Mouse (Mus musculus) CD4-positive, CD25-positive, alpha-beta regulatory T cell (primary cell): Measurements from ENCODE around the gene Scamp5. TPM values are rescaled to one million over a fixed set of nuclear protein-coding genes. Genes with fewer than 3 reads are reported as not detected.

Experiments used
- polyA plus RNA-seq: library from polyadenylated mRNA; unstranded; fragments of 100-300 nt; shearing (Covaris generic); gene quantifications from one replicate; pipeline ENCODE4 v1.2.1, GENCODE M21; 2017

Gene Scamp5
- polyA plus RNA-seq, result 0.18 TPM

GRCm38 (mm10) chr9:57467896-57468549, at the start of gene Scamp5:
TSS of gene Scamp5 (minus strand) at chr9:57468060.

GRCm38 (mm10) chr9:57503622-57504380, 35.9 kb upstream of the Scamp5 start, which contains the start of gene Rpp25:
TSS of gene Rpp25 (plus strand) at chr9:57504026.

GRCm38 (mm10) chr9:57439522-57440295, 28.2 kb downstream of the Scamp5 start, which contains the start of gene Ppcdc:
TSS of gene Ppcdc (minus strand) at chr9:57440124.

Other genes with a start within 250 kb of the Scamp5 start
- gene Trcg1, start 231.5 kb downstream of the Scamp5 start, polyA plus RNA-seq, result 0.06 TPM
- gene 1700017B05Rik, start 205.4 kb downstream of the Scamp5 start, polyA plus RNA-seq, result 33.6 TPM
- gene Ppcdc, start 27.9 kb downstream of the Scamp5 start, polyA plus RNA-seq, result 160 TPM
- 0.34 TPM for gene Rpp25, start 36.0 kb upstream of the Scamp5 start, polyA plus RNA-seq
- 325 TPM for gene Cox5a, start 53.2 kb upstream of the Scamp5 start, polyA plus RNA-seq
- gene Fam219b, start 69.5 kb upstream of the Scamp5 start, polyA plus RNA-seq, result 22.4 TPM
- 15.2 TPM for gene Mpi, start 84.7 kb upstream of the Scamp5 start, polyA plus RNA-seq
- gene Scamp2, start 92.9 kb upstream of the Scamp5 start, polyA plus RNA-seq, result 97.7 TPM
- gene Ulk3, start 121.4 kb upstream of the Scamp5 start, polyA plus RNA-seq, result 97.1 TPM
- not detected for gene Cplx3, start 138.2 kb upstream of the Scamp5 start, polyA plus RNA-seq
- gene Lman1l, start 152.7 kb upstream of the Scamp5 start, polyA plus RNA-seq, result 0.19 TPM
- 187 TPM for gene Csk, start 185.6 kb upstream of the Scamp5 start, polyA plus RNA-seq
- not detected for gene Cyp1a2, start 215.6 kb upstream of the Scamp5 start, polyA plus RNA-seq
- 0.11 TPM for gene Cyp1a1, start 219.9 kb upstream of the Scamp5 start, polyA plus RNA-seq
- 41.3 TPM for gene Edc3, start 240.5 kb upstream of the Scamp5 start, polyA plus RNA-seq